Mouse (Mus musculus): ENCODE data around the gene Tmem176a. TPM values are rescaled to one million over a fixed set of nuclear protein-coding genes. Genes with fewer than 3 reads are reported as not detected.
"Not testable (repeated sequence)": the region's sequence is repeated elsewhere in the genome, so short reads cannot be mapped to it uniquely, and the experiment has no call there.

The Tmem176a gene
- polyA plus RNA-seq, 1 experiment from 2014 or later = 242 TPM

DNA sequence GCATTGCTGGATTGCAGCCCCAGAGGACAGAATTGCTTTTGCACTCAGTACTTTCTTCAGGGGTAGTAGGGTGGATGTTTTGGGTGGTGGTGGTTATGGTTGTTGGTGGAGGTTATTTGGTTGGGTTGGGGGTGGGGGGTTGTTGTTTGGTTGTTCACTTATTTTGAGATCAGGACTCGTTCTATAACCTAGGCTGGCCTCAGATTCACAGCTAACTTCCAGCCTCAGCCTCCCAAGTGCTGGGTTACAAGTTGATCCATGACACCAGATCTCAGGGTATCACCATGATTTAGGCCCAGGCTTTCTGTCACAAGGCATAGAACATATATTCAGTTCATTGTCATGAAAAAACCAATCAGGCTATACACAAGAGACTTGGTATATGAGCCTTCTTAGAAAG is 20.1 kb downstream of the Tmem176a start:
- no peaks in the 10 kb centered on the region for H3K9me3 ChIP-seq (ENCODE audit: control insufficient read depth, low read length)
- H3K9ac ChIP-seq (ENCODE audit: low read length) = no peak overlapping the region
- no peak overlapping the region for H3K27ac ChIP-seq (ENCODE audit: low read length)
- ATAC-seq (ENCODE audit: low read depth) = no peak
- WGBS = 92% methylated on average over 1 of the region's 1 CpGs
- peaks cover 8% of the 10 kb centered on the region for H3K4me1 ChIP-seq (replicated peaks; ENCODE audit: control insufficient read depth, insufficient read depth, low read length)
- no peaks in the 10 kb centered on the region for H3K27me3 ChIP-seq (ENCODE audit: control insufficient read depth, insufficient read depth, low read depth, low read length)
- H3K4me2 ChIP-seq (ENCODE audit: low read depth, low read length) = no peak overlapping the region
- no peaks in the 10 kb centered on the region for H3K36me3 ChIP-seq (ENCODE audit: control insufficient read depth, insufficient read depth, low read length)
- H3K4me3 ChIP-seq (ENCODE audit: low read length) = no peak overlapping the region

DNA sequence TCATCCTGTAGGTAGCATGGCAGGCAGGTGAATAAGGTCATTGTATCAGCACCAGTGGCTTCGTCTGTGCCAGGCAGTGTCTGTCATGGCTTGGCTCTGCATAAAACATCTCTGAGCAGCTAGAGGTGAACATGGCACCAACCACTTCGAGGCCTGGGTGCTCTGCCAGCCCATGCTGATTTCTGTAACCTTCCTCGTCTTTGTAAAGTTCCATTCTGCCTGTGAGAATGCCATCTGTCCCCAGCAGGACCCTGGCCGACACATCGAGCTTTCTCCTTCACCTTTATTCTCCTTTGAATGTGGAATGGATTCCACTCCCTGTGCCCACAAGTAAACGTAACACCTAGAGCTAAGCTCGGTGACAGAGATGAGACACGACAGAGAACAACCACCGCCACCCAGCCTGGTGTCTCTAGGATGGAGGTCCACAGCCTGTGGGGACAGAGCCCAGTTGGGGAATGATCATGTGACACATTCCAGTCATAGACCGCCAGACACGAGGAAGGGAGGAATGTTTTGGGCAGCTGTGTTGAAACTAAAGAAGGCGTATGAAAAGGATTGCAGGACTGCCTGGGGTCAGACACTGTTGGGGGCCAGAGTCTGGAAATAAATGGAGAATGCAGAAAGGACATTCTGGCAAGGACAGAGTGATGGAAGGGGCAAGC is 21.0 kb downstream of the Tmem176a start:
- no peak overlapping the region for H3K9ac ChIP-seq (ENCODE audit: low read length)
- H3K4me1 ChIP-seq (replicated peaks; ENCODE audit: control insufficient read depth, insufficient read depth, low read length) = peaks cover 4% of the 10 kb centered on the region
- peak; percentile 59 for ATAC-seq (ENCODE audit: low read depth)
- H3K4me3 ChIP-seq (ENCODE audit: low read length) = no peak overlapping the region
- no peaks in the 10 kb centered on the region for H3K27me3 ChIP-seq (ENCODE audit: control insufficient read depth, insufficient read depth, low read depth, low read length)
- peak overlapping the region; percentile 45 for H3K27ac ChIP-seq (ENCODE audit: low read length)
- no peaks in the 10 kb centered on the region for H3K9me3 ChIP-seq (ENCODE audit: control insufficient read depth, low read length)
- no peak overlapping the region for H3K4me2 ChIP-seq (ENCODE audit: low read depth, low read length)
- H3K36me3 ChIP-seq (ENCODE audit: control insufficient read depth, insufficient read depth, low read length) = no peaks in the 10 kb centered on the region
- WGBS = 61% methylated on average over 12 of the region's 12 CpGs

DNA sequence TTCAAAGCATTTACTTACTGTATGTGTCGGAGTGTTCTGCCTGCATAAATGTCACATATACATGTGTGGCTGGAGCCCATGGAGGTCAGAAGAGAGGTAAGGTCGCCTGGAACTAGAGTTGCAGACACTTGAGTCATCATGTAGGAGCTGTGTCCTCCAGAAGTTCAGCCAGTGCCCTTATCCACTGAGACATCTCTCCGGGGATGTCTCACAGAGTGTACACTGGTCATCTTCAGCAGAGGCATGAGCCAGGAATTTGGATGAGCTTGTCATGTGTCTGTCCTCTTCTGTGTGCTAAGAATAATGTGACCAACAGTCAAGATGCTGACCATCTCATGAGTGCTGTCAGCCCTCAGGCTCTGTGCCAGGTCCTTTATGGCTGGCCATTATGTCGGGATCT is 22.1 kb downstream of the Tmem176a start:
- no peak overlapping the region for H3K4me2 ChIP-seq (ENCODE audit: low read depth, low read length)
- ATAC-seq (ENCODE audit: low read depth) = 0 out of 2 replicates have a peak, but pooled peaks have one; percentile 26
- WGBS = 61% methylated on average over 4 of the region's 4 CpGs

DNA sequence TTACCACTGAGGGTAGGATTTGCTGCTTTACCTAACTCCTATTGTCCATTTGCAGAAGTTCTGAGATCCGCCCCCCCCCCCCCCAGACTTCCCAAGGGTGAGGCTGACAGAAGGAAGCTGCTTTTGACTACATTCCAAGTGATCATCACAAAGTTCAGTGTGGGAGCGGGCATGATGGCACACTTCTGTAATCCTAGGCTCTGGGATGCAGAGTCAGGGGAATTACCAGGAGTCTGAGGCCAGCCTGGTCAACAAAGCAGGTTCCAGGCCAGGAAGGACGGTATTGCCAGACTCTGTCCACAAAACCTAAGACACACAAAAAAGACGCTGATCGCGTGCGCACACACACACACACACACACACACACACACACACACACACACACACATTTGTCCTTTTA is 22.8 kb downstream of the Tmem176a start:
- Histone ChIP-seq H3K27me3 (ENCODE audit: control insufficient read depth, insufficient read depth, low read depth, low read length) (no peaks in the 10 kb centered on the region), H3K4me3 (ENCODE audit: low read length) (no peak overlapping the region), H3K27ac (ENCODE audit: low read length) (no peak overlapping the region), H3K36me3 (ENCODE audit: control insufficient read depth, insufficient read depth, low read length) (no peaks in the 10 kb centered on the region), H3K4me2 (ENCODE audit: low read depth, low read length) (no peak overlapping the region), H3K9me3 (ENCODE audit: control insufficient read depth, low read length) (no peaks in the 10 kb centered on the region), H3K4me1 (replicated peaks; ENCODE audit: control insufficient read depth, insufficient read depth, low read length) (no peaks in the 10 kb centered on the region; the same call in none of the 2 replicates), H3K9ac (ENCODE audit: low read length) (no peak overlapping the region)
- WGBS = 75% methylated on average over 7 of the region's 7 CpGs
- no peak for ATAC-seq (ENCODE audit: low read depth)

More for the DNA sequence above, 22.1 kb downstream of the Tmem176a start:
- no peaks in the 10 kb centered on the region; the same call in none of the 2 replicates for H3K4me1 ChIP-seq (replicated peaks; ENCODE audit: control insufficient read depth, insufficient read depth, low read length)
- H3K27ac ChIP-seq (ENCODE audit: low read length) = peak overlapping the region; percentile 29
- no peak overlapping the region for H3K9ac ChIP-seq (ENCODE audit: low read length)
- no peaks in the 10 kb centered on the region for H3K9me3 ChIP-seq (ENCODE audit: control insufficient read depth, low read length)
- H3K4me3 ChIP-seq (ENCODE audit: low read length) = no peak overlapping the region
- H3K27me3 ChIP-seq (ENCODE audit: control insufficient read depth, insufficient read depth, low read depth, low read length) = no peaks in the 10 kb centered on the region
- no peaks in the 10 kb centered on the region for H3K36me3 ChIP-seq (ENCODE audit: control insufficient read depth, insufficient read depth, low read length)

DNA sequence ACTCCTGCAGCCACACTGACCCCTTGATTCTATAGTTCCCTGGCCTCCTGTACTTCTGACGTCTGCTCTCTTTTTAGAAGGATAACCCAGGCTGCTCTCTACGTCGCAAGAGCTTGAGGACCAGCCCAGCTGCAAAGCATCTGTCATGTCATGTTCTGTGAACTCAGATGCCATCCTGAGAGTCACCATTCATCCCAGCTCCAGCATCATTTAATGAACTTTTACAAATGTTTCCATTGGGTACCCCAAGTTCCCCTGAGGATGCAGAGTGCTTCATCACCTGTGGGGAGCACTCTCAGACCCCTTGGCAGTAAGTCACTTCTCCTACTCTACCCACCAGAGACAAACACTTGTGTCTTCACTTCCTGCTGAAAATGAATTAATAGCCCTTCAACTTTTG is 23.5 kb downstream of the Tmem176a start:
- Histone ChIP-seq H3K27me3 (ENCODE audit: control insufficient read depth, insufficient read depth, low read depth, low read length) (no peaks in the 10 kb centered on the region), H3K4me1 (replicated peaks; ENCODE audit: control insufficient read depth, insufficient read depth, low read length) (no peaks in the 10 kb centered on the region; the same call in none of the 2 replicates), H3K36me3 (ENCODE audit: control insufficient read depth, insufficient read depth, low read length) (no peaks in the 10 kb centered on the region), H3K9ac (ENCODE audit: low read length) (no peak overlapping the region), H3K9me3 (ENCODE audit: control insufficient read depth, low read length) (no peaks in the 10 kb centered on the region), H3K4me3 (ENCODE audit: low read length) (no peak overlapping the region), H3K27ac (ENCODE audit: low read length) (no peak overlapping the region), H3K4me2 (ENCODE audit: low read depth, low read length) (no peak overlapping the region)
- no peak for ATAC-seq (ENCODE audit: low read depth)
- 36% methylated on average over 3 of the region's 3 CpGs for WGBS

DNA sequence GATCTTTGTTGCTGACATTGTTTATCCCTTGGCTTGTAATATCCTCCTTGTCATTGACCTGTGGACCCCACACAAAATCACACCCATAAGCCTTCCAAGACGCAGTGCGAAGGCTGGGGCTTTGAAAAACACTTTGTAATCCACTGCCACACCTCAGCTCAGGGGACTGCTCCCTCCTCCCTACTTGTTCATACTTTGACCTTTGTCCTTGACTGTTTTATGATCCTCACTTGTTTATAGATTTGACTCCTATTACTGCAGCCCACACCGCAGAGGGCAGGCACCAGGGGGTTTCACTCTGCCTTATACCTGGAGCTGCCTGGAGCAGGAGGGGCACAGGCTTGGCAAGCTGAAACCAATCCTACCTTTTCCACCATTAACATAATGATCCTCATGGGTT is 24.0 kb downstream of the Tmem176a start:
- no peaks in the 10 kb centered on the region for H3K9me3 ChIP-seq (ENCODE audit: control insufficient read depth, low read length)
- ATAC-seq (ENCODE audit: low read depth) = no peak
- no peaks in the 10 kb centered on the region for H3K36me3 ChIP-seq (ENCODE audit: control insufficient read depth, insufficient read depth, low read length)
- H3K4me3 ChIP-seq (ENCODE audit: low read length) = no peak overlapping the region
- no peak overlapping the region for H3K4me2 ChIP-seq (ENCODE audit: low read depth, low read length)
- WGBS = 49% methylated on average over 3 of the region's 3 CpGs
- no peak overlapping the region for H3K27ac ChIP-seq (ENCODE audit: low read length)
- H3K9ac ChIP-seq (ENCODE audit: low read length) = no peak overlapping the region
- no peaks in the 10 kb centered on the region for H3K27me3 ChIP-seq (ENCODE audit: control insufficient read depth, insufficient read depth, low read depth, low read length)
- H3K4me1 ChIP-seq (replicated peaks; ENCODE audit: control insufficient read depth, insufficient read depth, low read length) = no peaks in the 10 kb centered on the region; the same call in none of the 2 replicates

DNA sequence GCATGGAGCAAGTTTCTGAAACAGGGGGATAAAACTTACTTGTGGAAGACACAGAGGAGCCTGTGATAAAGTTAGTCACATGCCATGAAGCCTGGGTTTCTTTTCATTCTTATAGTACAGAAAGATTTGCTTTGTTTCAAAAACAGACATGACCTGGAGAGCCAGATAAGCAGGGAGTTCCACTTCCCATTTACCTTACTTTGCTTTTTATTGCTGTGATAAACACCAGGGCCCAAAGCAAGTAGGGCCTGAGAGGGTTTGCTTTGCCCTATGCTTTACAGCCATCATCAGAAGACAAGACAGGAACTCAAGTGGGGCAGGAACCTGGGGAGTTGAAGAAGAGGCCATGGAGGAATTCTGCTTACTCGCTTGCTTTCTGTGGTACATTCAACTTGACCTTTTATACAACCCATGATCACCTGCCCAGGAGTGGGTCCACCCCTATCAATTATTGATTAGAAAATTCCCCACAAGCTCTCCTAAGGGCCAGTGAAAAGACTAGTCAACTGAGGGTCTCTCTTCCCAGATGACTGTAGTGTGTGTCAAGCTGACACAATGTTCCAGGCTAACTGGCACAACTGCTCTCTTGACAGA is 24.5 kb downstream of the Tmem176a start:
- no peak overlapping the region for H3K27ac ChIP-seq (ENCODE audit: low read length)
- no peak for ATAC-seq (ENCODE audit: low read depth)
- H3K4me2 ChIP-seq (ENCODE audit: low read depth, low read length) = no peak overlapping the region
- no peak overlapping the region for H3K4me3 ChIP-seq (ENCODE audit: low read length)
- no peaks in the 10 kb centered on the region for H3K36me3 ChIP-seq (ENCODE audit: control insufficient read depth, insufficient read depth, low read length)
- H3K4me1 ChIP-seq (replicated peaks; ENCODE audit: control insufficient read depth, insufficient read depth, low read length) = no peaks in the 10 kb centered on the region; the same call in none of the 2 replicates
- no peaks in the 10 kb centered on the region for H3K27me3 ChIP-seq (ENCODE audit: control insufficient read depth, insufficient read depth, low read depth, low read length)
- H3K9me3 ChIP-seq (ENCODE audit: control insufficient read depth, low read length) = no peaks in the 10 kb centered on the region
- no peak overlapping the region for H3K9ac ChIP-seq (ENCODE audit: low read length)
- 69% methylated on average over 1 of the region's 1 CpGs for WGBS

DNA sequence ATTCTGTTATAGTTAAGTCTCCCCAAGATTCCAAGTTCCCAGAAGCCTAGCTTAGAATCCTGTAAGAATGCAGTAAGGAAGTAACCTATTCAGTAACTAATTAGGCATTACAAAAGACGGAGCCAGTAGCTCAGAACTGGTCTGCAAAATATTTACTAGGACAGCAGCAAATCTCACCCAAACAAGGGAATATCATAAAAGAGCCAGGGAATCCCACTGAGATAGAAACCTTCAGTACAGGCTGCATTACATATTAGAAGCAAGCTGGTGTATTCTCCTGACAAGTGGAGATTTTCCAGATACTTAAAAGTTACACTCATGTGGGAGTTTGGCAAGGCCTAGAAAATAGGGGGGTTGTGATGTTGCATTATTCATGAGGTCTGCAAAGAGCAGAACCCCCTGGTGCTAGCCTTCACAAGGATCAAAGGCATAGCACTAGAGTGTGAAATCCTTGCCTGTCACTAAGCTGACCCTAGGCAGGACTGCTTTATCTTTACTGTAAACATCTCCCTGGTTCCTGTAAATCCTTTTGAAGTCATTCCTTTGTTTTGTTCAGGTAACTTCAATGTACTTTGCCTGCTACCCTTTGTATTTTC is 25.7 kb downstream of the Tmem176a start:
- H3K4me1 ChIP-seq (replicated peaks; ENCODE audit: control insufficient read depth, insufficient read depth, low read length); H3K4me3 ChIP-seq (ENCODE audit: low read length); H3K4me2 ChIP-seq (ENCODE audit: low read depth, low read length); ATAC-seq (ENCODE audit: low read depth); H3K36me3 ChIP-seq (ENCODE audit: control insufficient read depth, insufficient read depth, low read length); H3K9me3 ChIP-seq (ENCODE audit: control insufficient read depth, low read length); H3K27ac ChIP-seq (ENCODE audit: low read length); H3K9ac ChIP-seq (ENCODE audit: low read length); H3K27me3 ChIP-seq (ENCODE audit: control insufficient read depth, insufficient read depth, low read depth, low read length): not testable (repeated sequence)
- 48% methylated on average over 1 of the region's 1 CpGs for WGBS

DNA sequence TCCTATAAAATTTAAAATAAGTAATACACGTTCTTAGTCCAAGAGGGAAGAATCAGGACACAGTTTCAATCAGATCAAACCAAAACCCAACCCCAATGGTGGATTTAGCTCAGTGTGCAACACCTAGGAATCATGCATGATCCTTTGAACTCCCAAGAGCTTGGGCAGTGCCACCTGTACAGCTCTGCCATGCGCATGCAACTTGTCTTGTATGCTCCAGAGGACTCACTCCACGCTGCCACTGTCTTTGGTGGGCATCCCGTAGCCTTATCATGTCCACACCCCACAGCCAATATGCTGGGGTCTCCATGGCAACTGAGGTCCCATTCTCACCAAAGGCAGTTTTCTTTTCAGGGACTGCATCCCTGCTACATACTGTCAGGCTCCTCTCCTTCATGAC is 26.4 kb downstream of the Tmem176a start:
- Histone ChIP-seq H3K9me3 (ENCODE audit: control insufficient read depth, low read length) (no peaks in the 10 kb centered on the region), H3K4me3 (ENCODE audit: low read length) (no peak overlapping the region), H3K27me3 (ENCODE audit: control insufficient read depth, insufficient read depth, low read depth, low read length) (no peaks in the 10 kb centered on the region), H3K4me2 (ENCODE audit: low read depth, low read length) (no peak overlapping the region), H3K36me3 (ENCODE audit: control insufficient read depth, insufficient read depth, low read length) (no peaks in the 10 kb centered on the region), H3K27ac (ENCODE audit: low read length) (no peak overlapping the region), H3K4me1 (replicated peaks; ENCODE audit: control insufficient read depth, insufficient read depth, low read length) (no peaks in the 10 kb centered on the region; the same call in 1 of the 2 replicates), H3K9ac (ENCODE audit: low read length) (no peak overlapping the region)
- ATAC-seq (ENCODE audit: low read depth) = no peak
- WGBS = 60% methylated on average over 4 of the region's 4 CpGs
